Mouse (Mus musculus) midbrain, embryonic 16.5 days (tissue): ENCODE measurements around the gene Nop9. TPM values are rescaled to one million over a fixed set of nuclear protein-coding genes. Genes with fewer than 3 reads are reported as not detected.

Experiments used
- ATAC-seq: fragments of 200-750 bp; cut with Nextera tagmentation; 2 replicates; pipeline ENCODE4 v1.8.0; 2017; ENCODE audit warnings: moderate TSS enrichment
- H3K27ac ChIP-seq: fragments of 300-500 bp; sonication (generic); 2 replicates; pipeline ENCODE4 v1.5.1; 2014; ENCODE audit warnings: mild to moderate bottlenecking, low read length, mixed read lengths
- H3K27me3 ChIP-seq: fragments of 300-500 bp; sonication (generic); 2 replicates; pipeline ENCODE4 v1.6.1; 2014; ENCODE audit warnings: low read depth, low read length, mixed read lengths; ENCODE audit not compliant: control insufficient read depth, insufficient read depth
- H3K36me3 ChIP-seq: fragments of 300-500 bp; sonication (generic); 2 replicates; pipeline ENCODE4 v1.6.1; 2014; ENCODE audit warnings: mild to moderate bottlenecking, low read length, moderate library complexity, mixed read lengths; ENCODE audit not compliant: control insufficient read depth, insufficient read depth
- H3K4me1 ChIP-seq: fragments of 300-500 bp; sonication (generic); 2 replicates; pipeline ENCODE4 v1.6.1; 2014; ENCODE audit warnings: mild to moderate bottlenecking, low read length, mixed read lengths; ENCODE audit not compliant: control insufficient read depth, insufficient read depth
- H3K4me2 ChIP-seq: fragments of 300-500 bp; sonication (generic); 2 replicates; pipeline ENCODE4 v1.6.1; 2014; ENCODE audit warnings: mild to moderate bottlenecking, low read length, mixed read lengths
- H3K4me3 ChIP-seq: fragments of 300-500 bp; sonication (generic); 2 replicates; pipeline ENCODE4 v1.5.1; 2014; ENCODE audit warnings: low read depth, mild to moderate bottlenecking, low read length, moderate library complexity, mixed read lengths
- H3K9ac ChIP-seq: fragments of 300-500 bp; sonication (generic); 2 replicates; pipeline ENCODE4 v1.6.1; 2014; ENCODE audit warnings: low read depth, low read length, mixed read lengths
- H3K9me3 ChIP-seq: fragments of 300-500 bp; sonication (generic); replicated peaks from 2 replicates; pipeline ENCODE4 v1.6.1; 2014; ENCODE audit warnings: mild to moderate bottlenecking, low read length, mixed read lengths; ENCODE audit not compliant: control insufficient read depth, poor library complexity, severe bottlenecking
- WGBS: fragments of 180-500 bp; shearing (Covaris S2); extraction: QIAGEN DNeasy Blood & Tissue Kit; methylation state at CpG from one replicate; pipeline ENCODE4 v1.1.7; 2014; 5-methylcytosine and 5-hydroxymethylcytosine counted together
- polyA plus RNA-seq: library from polyadenylated mRNA; unstranded; fragments of >200 nt; fragmentation: Nextera tagmentation; extraction: Ambion mirVana; gene quantifications from 2 replicates; pipeline ENCODE4 v1.2.1, GENCODE M21; 2015

The Nop9 gene
- polyA plus RNA-seq, 1 experiment from 2014 or later = 25.9 TPM

DNA sequence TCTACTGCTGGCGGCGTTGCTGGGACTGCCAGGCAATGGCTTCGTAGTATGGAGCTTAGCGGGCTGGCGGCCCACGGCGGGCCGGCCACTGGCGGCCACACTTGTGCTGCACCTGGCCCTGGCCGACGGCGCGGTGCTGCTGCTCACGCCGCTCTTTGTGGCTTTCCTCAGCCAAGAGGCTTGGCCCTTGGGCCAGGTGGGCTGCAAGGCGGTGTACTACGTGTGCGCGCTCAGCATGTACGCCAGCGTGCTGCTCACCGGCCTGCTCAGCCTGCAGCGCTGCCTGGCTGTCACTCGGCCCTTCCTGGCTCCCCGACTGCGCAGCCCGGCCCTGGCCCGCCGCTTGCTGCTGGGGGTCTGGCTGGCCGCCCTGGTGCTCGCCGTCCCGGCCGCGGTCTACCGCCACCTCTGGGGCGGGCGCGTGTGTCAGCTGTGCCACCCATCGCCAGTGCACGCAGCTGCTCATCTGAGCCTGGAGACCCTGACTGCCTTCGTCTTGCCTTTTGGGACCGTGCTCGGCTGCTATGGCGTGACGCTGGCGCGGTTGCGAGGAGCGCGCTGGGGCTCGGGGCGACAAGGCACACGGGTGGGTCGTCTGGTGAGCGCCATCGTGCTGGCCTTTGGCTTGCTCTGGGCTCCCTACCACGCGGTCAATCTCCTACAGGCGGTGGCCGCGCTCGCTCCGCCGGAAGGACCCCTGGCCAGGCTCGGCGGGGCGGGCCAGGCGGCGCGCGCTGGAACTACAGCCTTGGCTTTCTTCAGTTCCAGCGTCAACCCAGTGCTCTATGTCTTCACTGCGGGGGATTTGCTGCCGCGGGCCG, 16.7 kb downstream of the Nop9 start:
- under 1% methylated on average over 77 of the region's 77 CpGs for WGBS
- Histone ChIP-seq H3K27me3 (peaks cover 34% of the 10 kb centered on the region), H3K4me3 (peak overlapping the region; percentile 54), H3K4me2 (peak overlapping the region; percentile 92), H3K27ac (peak overlapping the region; percentile 77), H3K9ac (peak overlapping the region; percentile 85), H3K9me3 (no peaks in the 10 kb centered on the region), H3K4me1 (peaks cover 7% of the 10 kb centered on the region), H3K36me3 (no peaks in the 10 kb centered on the region)
- peak; percentile 81 for ATAC-seq

DNA sequence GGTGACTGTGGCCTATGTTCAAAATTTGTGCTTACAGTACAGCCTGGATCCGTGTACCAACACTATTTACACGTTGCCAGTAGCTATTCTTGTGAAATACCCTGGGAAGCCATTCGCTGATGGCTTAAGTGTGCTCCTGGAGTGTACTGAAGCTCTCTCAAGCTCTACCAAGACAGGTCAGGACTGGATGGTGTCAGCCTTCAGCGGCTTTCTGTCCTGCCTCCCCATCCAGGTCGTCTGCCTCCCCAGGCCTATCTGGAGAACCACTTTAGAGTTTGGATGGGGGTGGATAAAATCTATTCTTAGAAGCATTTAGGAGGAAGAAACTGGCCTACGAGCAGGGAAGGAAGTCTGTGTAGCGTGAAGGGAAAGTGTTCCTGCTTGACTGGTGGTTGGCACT, 17.7 kb downstream of the Nop9 start:
- Histone ChIP-seq H3K27me3 (peaks cover 34% of the 10 kb centered on the region), H3K36me3 (no peaks in the 10 kb centered on the region), H3K4me2 (no peak overlapping the region; the same call in none of the 2 replicates), H3K9ac (0 out of 2 replicates have a peak overlapping the region, but pooled peaks have one; percentile 6), H3K4me3 (no peak overlapping the region), H3K9me3 (no peaks in the 10 kb centered on the region), H3K27ac (0 out of 2 replicates have a peak overlapping the region, but pooled peaks have one; percentile 77), H3K4me1 (peaks cover 10% of the 10 kb centered on the region)
- no peak for ATAC-seq
- WGBS = 61% methylated on average over 7 of the region's 7 CpGs

- H3K36me3 ChIP-seq = no peaks in the 10 kb centered on the region
- WGBS = 73% methylated on average over 4 of the region's 4 CpGs
- ATAC-seq = no peak
- no peak within 1 kb of the TSS for H3K27ac ChIP-seq
- H3K9ac ChIP-seq = no peak within 1 kb of the TSS
- peaks cover 38% of the 10 kb centered on the region for H3K27me3 ChIP-seq
- no peak within 1 kb of the TSS for H3K4me2 ChIP-seq
- no peaks in the 10 kb centered on the region for H3K9me3 ChIP-seq
- H3K4me1 ChIP-seq = peaks cover 10% of the 10 kb centered on the region
- H3K4me3 ChIP-seq = no peak within 1 kb of the TSS
Observed at GRCm38 (mm10) chr14:55765696-55766095, 20.2 kb downstream of the Nop9 start, which contains the start of gene Ltb4r1. Gene Ltb4r1, plus strand, starts transcription at chr14:55765962.

- Histone ChIP-seq H3K36me3 (no peaks in the 10 kb centered on the region), H3K9ac (peak overlapping the region; percentile 71), H3K27ac (no peak overlapping the region), H3K9me3 (no peaks in the 10 kb centered on the region), H3K27me3 (peaks cover 30% of the 10 kb centered on the region), H3K4me3 (peak overlapping the region; percentile 48), H3K4me1 (peaks cover 3% of the 10 kb centered on the region; the same call in 1 of the 2 replicates), H3K4me2 (peak overlapping the region; percentile 89)
- peak; percentile 72 for ATAC-seq
- 13% methylated on average over 52 of the region's 52 CpGs for WGBS
Observed at GRCm38 (mm10) chr14:55767519-55768414, 22.3 kb downstream of the Nop9 start.

DNA sequence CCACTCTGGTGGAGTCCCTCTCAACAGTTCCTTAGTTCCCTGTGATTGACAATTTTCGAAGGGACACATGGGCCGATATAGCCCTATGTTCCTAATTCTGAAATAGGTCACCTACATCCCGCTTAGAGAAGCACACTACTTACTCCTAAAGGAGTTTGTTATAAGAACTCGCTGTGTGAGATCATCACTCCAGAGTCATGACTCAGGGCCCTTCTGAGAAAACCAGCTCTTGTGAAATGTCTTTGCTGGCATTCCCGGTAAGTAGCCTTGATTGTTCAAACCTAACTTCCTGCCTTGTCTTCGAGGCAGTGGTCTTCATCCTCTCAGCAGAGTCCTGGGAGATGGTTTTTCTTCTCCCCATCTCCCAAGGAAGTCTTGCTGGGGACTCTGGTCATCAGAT, 23.1 kb downstream of the Nop9 start:
- Histone ChIP-seq H3K27me3 (peaks cover 26% of the 10 kb centered on the region), H3K9ac (no peak overlapping the region), H3K36me3 (no peaks in the 10 kb centered on the region), H3K4me1 (peaks cover 3% of the 10 kb centered on the region; the same call in 1 of the 2 replicates), H3K4me3 (no peak overlapping the region), H3K9me3 (no peaks in the 10 kb centered on the region), H3K27ac (no peak overlapping the region), H3K4me2 (no peak overlapping the region)
- no peak for ATAC-seq
- WGBS = 86% methylated on average over 6 of the region's 6 CpGs

DNA sequence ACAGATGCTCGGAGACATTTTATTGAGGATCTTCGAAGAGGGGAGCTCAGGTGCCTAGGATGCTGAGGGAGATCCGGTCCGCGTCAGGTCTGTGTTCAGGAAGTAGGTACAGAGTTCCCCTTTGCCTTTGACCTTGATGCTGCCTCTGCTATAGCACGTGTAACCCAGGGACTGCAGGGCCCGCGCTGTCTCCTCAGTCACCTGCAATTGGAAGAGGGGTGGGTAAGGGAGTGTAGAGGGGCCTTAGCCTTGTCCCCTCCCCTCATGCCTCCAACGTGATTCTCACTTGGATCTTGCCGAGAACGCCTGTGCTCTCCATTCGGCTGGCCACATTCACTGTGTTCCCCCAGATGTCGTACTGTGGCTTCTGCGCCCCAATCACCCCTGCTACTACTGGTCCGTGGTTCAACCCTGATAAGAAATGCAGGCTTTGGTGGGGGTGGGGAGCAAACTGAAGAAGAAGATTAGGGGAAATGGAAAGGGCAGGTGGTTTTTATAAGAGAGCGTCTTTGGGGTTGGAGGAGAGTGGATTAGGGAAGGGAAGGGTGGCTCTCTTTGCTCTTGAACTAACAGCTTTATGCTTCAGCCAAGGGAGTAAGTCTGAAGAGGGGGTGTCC, 23.7 kb downstream of the Nop9 start:
- H3K27ac ChIP-seq = no peak overlapping the region
- no peak overlapping the region for H3K4me2 ChIP-seq
- 74% methylated on average over 16 of the region's 16 CpGs for WGBS
- no peak for ATAC-seq
- no peaks in the 10 kb centered on the region for H3K36me3 ChIP-seq
- H3K4me1 ChIP-seq = peaks cover 3% of the 10 kb centered on the region; the same call in 1 of the 2 replicates
- H3K4me3 ChIP-seq = no peak overlapping the region
- no peak overlapping the region for H3K9ac ChIP-seq
- H3K9me3 ChIP-seq = no peaks in the 10 kb centered on the region
- peaks cover 25% of the 10 kb centered on the region for H3K27me3 ChIP-seq

GRCm38 (mm10) chr14:55776711-55777110, 31.2 kb downstream of the Nop9 start:
- no peak for ATAC-seq
- no peaks in the 10 kb centered on the region for H3K36me3 ChIP-seq
- WGBS = 78% methylated on average over 7 of the region's 7 CpGs
- H3K9ac ChIP-seq = no peak overlapping the region
- no peak overlapping the region for H3K4me2 ChIP-seq
- H3K4me1 ChIP-seq = no peaks in the 10 kb centered on the region
- no peak overlapping the region for H3K27ac ChIP-seq
- H3K9me3 ChIP-seq = no peaks in the 10 kb centered on the region
- no peak overlapping the region for H3K4me3 ChIP-seq
- H3K27me3 ChIP-seq = peaks cover 8% of the 10 kb centered on the region

GRCm38 (mm10) chr14:55777176-55777575, 31.7 kb downstream of the Nop9 start:
- ATAC-seq = no peak
- H3K4me1 ChIP-seq = no peaks in the 10 kb centered on the region
- 56% methylated on average over 3 of the region's 3 CpGs for WGBS
- H3K36me3 ChIP-seq = no peaks in the 10 kb centered on the region
- H3K4me3 ChIP-seq = no peak overlapping the region
- H3K27ac ChIP-seq = no peak overlapping the region
- H3K27me3 ChIP-seq = peaks cover 13% of the 10 kb centered on the region
- H3K9ac ChIP-seq = no peak overlapping the region
- no peak overlapping the region for H3K4me2 ChIP-seq
- H3K9me3 ChIP-seq = no peaks in the 10 kb centered on the region
